Mouse (Mus musculus) midbrain, postnatal 0 days (tissue): Measurements from ENCODE around the gene Stk25. TPM values are rescaled to one million over a fixed set of nuclear protein-coding genes. Genes with fewer than 3 reads are reported as not detected.

Experiments
- ATAC-seq: fragments of 200-750 bp; cut with Nextera tagmentation; 2 replicates; pipeline ENCODE4 v1.8.0; 2017; ENCODE audit warnings: moderate number of reproducible peaks, mild to moderate bottlenecking, moderate TSS enrichment, moderate library complexity; ENCODE audit not compliant: low FRiP score
- DNase-seq: peaks from one replicate; pipeline ENCODE4 v3.0.0-alpha.2; 2015; ENCODE audit warnings: low spot score
- H3K27ac ChIP-seq: fragments of 300-500 bp; sonication (generic); 2 replicates; pipeline ENCODE4 v1.5.1; 2014; ENCODE audit warnings: low read depth, mild to moderate bottlenecking, low read length, mixed read lengths
- H3K27me3 ChIP-seq: fragments of 300-500 bp; sonication (generic); 2 replicates; pipeline ENCODE4 v1.6.1; 2014; ENCODE audit warnings: low read length, control low read depth, mixed read lengths; ENCODE audit not compliant: insufficient read depth
- H3K36me3 ChIP-seq: fragments of 300-500 bp; sonication (generic); 2 replicates; pipeline ENCODE4 v1.6.1; 2014; ENCODE audit warnings: low read length, control low read depth, mixed read lengths; ENCODE audit not compliant: insufficient read depth
- H3K4me1 ChIP-seq: fragments of 300-500 bp; sonication (generic); 2 replicates; pipeline ENCODE4 v1.6.1; 2014; ENCODE audit warnings: mild to moderate bottlenecking, control low read depth, antibody characterized with exemption, low read length, mixed read lengths; ENCODE audit not compliant: insufficient read depth
- H3K4me2 ChIP-seq: fragments of 300-500 bp; sonication (generic); 2 replicates; pipeline ENCODE4 v1.6.1; 2014; ENCODE audit warnings: low read depth, mild to moderate bottlenecking, low read length, mixed read lengths; ENCODE audit not compliant: poor library complexity, severe bottlenecking
- H3K4me3 ChIP-seq: fragments of 300-500 bp; sonication (generic); 2 replicates; pipeline ENCODE4 v1.5.1; 2014; ENCODE audit warnings: low read depth, mild to moderate bottlenecking, low read length, moderate library complexity
- H3K9ac ChIP-seq: fragments of 300-500 bp; sonication (generic); replicated peaks from 2 replicates; pipeline ENCODE4 v1.6.1; 2014; ENCODE audit warnings: mild to moderate bottlenecking, low read length, moderate library complexity, mixed read lengths; ENCODE audit not compliant: poor library complexity, severe bottlenecking
- H3K9me3 ChIP-seq: fragments of 300-500 bp; sonication (generic); 2 replicates; pipeline ENCODE4 v1.6.1; 2016; ENCODE audit warnings: low read length, control low read depth
- CTCF ChIP-seq: IDR thresholded peaks from 2 replicates; pipeline ENCODE4 v1.5.1; 2016; ENCODE audit warnings: antibody characterized with exemption, mild to moderate bottlenecking
- WGBS: fragments of 180-500 bp; shearing (Covaris S2); extraction: QIAGEN DNeasy Blood & Tissue Kit; methylation state at CpG from one replicate; pipeline ENCODE4 v1.1.7; 2014; 5-methylcytosine and 5-hydroxymethylcytosine counted together
- polyA plus RNA-seq: library from polyadenylated mRNA; unstranded; fragments of >200 nt; fragmentation: Nextera tagmentation; extraction: Ambion mirVana; gene quantifications from 2 replicates; pipeline ENCODE4 v1.2.1, GENCODE M21; 2015
- total RNA-seq: library from RNA; depleted of rRNA; stranded (reverse); fragments of >200 nt; gene quantifications from 2 replicates; pipeline ENCODE4 v1.2.3, GENCODE M21; 2014

The Stk25 gene
- total and polyA plus RNA-seq, 2 experiments from 2014 or later, result 301 to 362 TPM

GRCm38 (mm10) chr1:93685401-93686244 is 27.2 kb upstream of the Stk25 start, which contains the start of gene Bok:
Gene Bok, plus strand, starts transcription at chr1:93685660.
- ATAC-seq (peak; percentile 57), DNase-seq (peak; percentile 89)
- Histone ChIP-seq H3K36me3 (peaks cover 4% of the 10 kb centered on the region; the same call in 1 of the 2 replicates), H3K4me2 (peak within 1 kb of the TSS; percentile 84), H3K27ac (peak within 1 kb of the TSS; percentile 87), H3K9ac (peak within 1 kb of the TSS; percentile 82), H3K27me3 (no peaks in the 10 kb centered on the region), H3K4me1 (peaks cover 3% of the 10 kb centered on the region; the same call in 1 of the 2 replicates), H3K4me3 (peak within 1 kb of the TSS; percentile 63), H3K9me3 (no peaks in the 10 kb centered on the region)
- no peak for TF ChIP-seq CTCF
- under 1% methylated on average over 73 of the region's 78 CpGs for WGBS

GRCm38 (mm10) chr1:93679889-93680568 is 21.6 kb upstream of the Stk25 start:
- H3K4me3 ChIP-seq, result no peak overlapping the region
- no peaks in the 10 kb centered on the region for H3K9me3 ChIP-seq
- no peaks in the 10 kb centered on the region for H3K4me1 ChIP-seq
- H3K27ac ChIP-seq, result no peak overlapping the region
- no peaks in the 10 kb centered on the region for H3K27me3 ChIP-seq
- ATAC-seq, result no peak
- whole genome bisulfite sequencing, result 75% methylated on average over 7 of the region's 7 CpGs
- no peak overlapping the region for H3K4me2 ChIP-seq
- H3K36me3 ChIP-seq, result no peaks in the 10 kb centered on the region
- H3K9ac ChIP-seq, result no peak overlapping the region
- TF ChIP-seq CTCF, result no peak
- DNase-seq, result no peak

GRCm38 (mm10) chr1:93678386-93678785 is 19.9 kb upstream of the Stk25 start:
- H3K27ac ChIP-seq, result no peak overlapping the region
- ATAC-seq, result no peak
- H3K27me3 ChIP-seq, result no peaks in the 10 kb centered on the region
- no peaks in the 10 kb centered on the region for H3K9me3 ChIP-seq
- peak; percentile 44 for DNase-seq
- no peak overlapping the region for H3K4me2 ChIP-seq
- H3K9ac ChIP-seq, result no peak overlapping the region
- WGBS, result 56% methylated on average over 2 of the region's 2 CpGs
- H3K4me3 ChIP-seq, result no peak overlapping the region
- no peaks in the 10 kb centered on the region for H3K4me1 ChIP-seq
- no peak for TF ChIP-seq CTCF
- no peaks in the 10 kb centered on the region for H3K36me3 ChIP-seq

- Histone ChIP-seq H3K4me3 (no peak overlapping the region), H3K9me3 (no peaks in the 10 kb centered on the region), H3K4me1 (no peaks in the 10 kb centered on the region), H3K27me3 (no peaks in the 10 kb centered on the region), H3K36me3 (no peaks in the 10 kb centered on the region), H3K4me2 (no peak overlapping the region), H3K27ac (no peak overlapping the region), H3K9ac (no peak overlapping the region)
- WGBS, result 92% methylated on average over 5 of the region's 5 CpGs
- no peak for TF ChIP-seq CTCF
- DNase-seq, result no peak
- no peak for ATAC-seq
These were observed 14.2 kb upstream of the Stk25 start for GRCm38 (mm10) chr1:93672682-93673081.

- Histone ChIP-seq H3K27me3 (no peaks in the 10 kb centered on the region), H3K27ac (no peak overlapping the region), H3K9ac (no peak overlapping the region), H3K9me3 (no peaks in the 10 kb centered on the region), H3K4me1 (no peaks in the 10 kb centered on the region), H3K4me2 (no peak overlapping the region), H3K36me3 (no peaks in the 10 kb centered on the region), H3K4me3 (no peak overlapping the region)
- DNase-seq (no peak), ATAC-seq (no peak)
- no peak for TF ChIP-seq CTCF
These were observed 11.5 kb upstream of the Stk25 start for GRCm38 (mm10) chr1:93669941-93670340.
